Mouse (Mus musculus): ENCODE measurements at regions not wholly inside any gene's neighbourhood (a gene's known extent, or its start where the extent isn't known, plus 50 kb on each side); places are given as distances from the start of the nearest gene placed in this dataset.

DNA sequence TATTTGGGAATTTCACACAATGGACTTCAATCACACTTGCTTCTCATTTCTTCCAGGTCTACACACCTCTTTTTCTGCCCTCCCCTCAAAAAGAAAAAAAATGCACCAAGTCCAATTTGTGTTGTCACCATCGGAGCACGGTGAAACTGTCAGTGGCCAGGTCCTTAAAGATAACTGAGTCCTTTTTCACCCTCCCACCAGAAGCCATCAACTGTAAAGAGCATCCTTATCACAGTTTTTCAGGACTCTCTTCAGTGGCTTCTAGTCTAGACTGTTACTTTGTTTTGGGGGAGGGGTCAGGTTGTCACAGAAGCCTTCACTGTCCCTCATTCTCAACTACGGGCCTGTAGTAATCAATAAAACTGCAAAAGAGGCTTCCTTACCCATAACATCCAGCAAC lies 91.5 kb upstream of the Zdhhc15 start:
- DNase-seq (ENCODE audit: low read depth), result no peak

GRCm38 (mm10) chrX:104760311-104760710 lies 89.4 kb upstream of the Zdhhc15 start:
- DNase-seq (ENCODE audit: low read depth), result no peak

DNA sequence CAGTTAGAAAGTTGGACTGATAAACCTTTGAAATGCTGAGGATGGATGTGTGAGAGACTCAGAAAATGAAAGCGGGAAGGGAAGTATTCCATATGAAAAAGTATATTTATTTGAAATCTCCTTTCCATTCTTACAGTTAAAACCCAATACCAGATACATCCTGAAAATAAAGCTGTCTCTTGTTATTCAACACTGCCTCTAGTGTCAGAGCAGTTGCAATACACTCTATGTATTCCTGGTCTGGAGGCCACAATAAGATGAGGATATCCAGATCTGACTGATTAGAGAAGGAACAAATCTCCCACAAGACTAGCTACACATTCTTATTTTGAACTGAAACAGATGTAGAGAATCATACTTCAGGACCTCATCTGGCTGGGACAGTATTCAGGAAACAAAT lies 78.5 kb upstream of the Zdhhc15 start:
- DNase-seq (ENCODE audit: low read depth), result peak; percentile 28

Measured in naive thymus-derived CD4-positive, alpha-beta T cell, adult 2 months (primary cell).